Mouse (Mus musculus) midbrain, embryonic 12.5 days (tissue): ENCODE results near the gene Nol9. TPM values are rescaled to one million over a fixed set of nuclear protein-coding genes. Genes with fewer than 3 reads are reported as not detected.

Source experiments
- ATAC-seq: fragments of 200-750 bp; cut with Nextera tagmentation; 2 replicates; pipeline ENCODE4 v1.8.0; 2017; ENCODE audit warnings: low read depth, moderate TSS enrichment, moderate library complexity; ENCODE audit not compliant: low FRiP score
- H3K27ac ChIP-seq: fragments of 300-500 bp; sonication (generic); replicated peaks from 2 replicates; pipeline ENCODE4 v1.5.1; 2016; ENCODE audit warnings: mild to moderate bottlenecking
- H3K27me3 ChIP-seq: fragments of 300-500 bp; sonication (generic); 2 replicates; pipeline ENCODE4 v1.6.1; 2016; ENCODE audit warnings: mild to moderate bottlenecking
- H3K36me3 ChIP-seq: fragments of 300-500 bp; sonication (generic); 2 replicates; pipeline ENCODE4 v1.6.1; 2016
- H3K4me1 ChIP-seq: fragments of 300-500 bp; sonication (generic); 2 replicates; pipeline ENCODE4 v1.6.1; 2016
- H3K4me2 ChIP-seq: fragments of 300-500 bp; sonication (generic); replicated peaks from 2 replicates; pipeline ENCODE4 v1.6.1; 2016; ENCODE audit warnings: mild to moderate bottlenecking, moderate library complexity
- H3K4me3 ChIP-seq: fragments of 300-500 bp; sonication (generic); 2 replicates; pipeline ENCODE4 v1.5.1; 2016; ENCODE audit warnings: mild to moderate bottlenecking
- H3K9ac ChIP-seq: fragments of 300-500 bp; sonication (generic); replicated peaks from 2 replicates; pipeline ENCODE4 v1.6.1; 2016; ENCODE audit warnings: mild to moderate bottlenecking, moderate library complexity
- H3K9me3 ChIP-seq: fragments of 300-500 bp; sonication (generic); 2 replicates; pipeline ENCODE4 v1.6.1; 2016; ENCODE audit warnings: mild to moderate bottlenecking
- WGBS: fragments of 180-500 bp; shearing (Covaris S2); methylation state at CpG from one replicate; pipeline ENCODE4 v1.1.7; 2016; 5-methylcytosine and 5-hydroxymethylcytosine counted together
- polyA plus RNA-seq: library from polyadenylated mRNA; unstranded; fragments of >200 nt; fragmentation: Nextera tagmentation; extraction: Ambion mirVana; gene quantifications from 2 replicates; pipeline ENCODE4 v1.2.1, GENCODE M21; 2016

Nol9 gene
- polyA plus RNA-seq, 1 experiment from 2014 or later = 35.4 TPM

DNA sequence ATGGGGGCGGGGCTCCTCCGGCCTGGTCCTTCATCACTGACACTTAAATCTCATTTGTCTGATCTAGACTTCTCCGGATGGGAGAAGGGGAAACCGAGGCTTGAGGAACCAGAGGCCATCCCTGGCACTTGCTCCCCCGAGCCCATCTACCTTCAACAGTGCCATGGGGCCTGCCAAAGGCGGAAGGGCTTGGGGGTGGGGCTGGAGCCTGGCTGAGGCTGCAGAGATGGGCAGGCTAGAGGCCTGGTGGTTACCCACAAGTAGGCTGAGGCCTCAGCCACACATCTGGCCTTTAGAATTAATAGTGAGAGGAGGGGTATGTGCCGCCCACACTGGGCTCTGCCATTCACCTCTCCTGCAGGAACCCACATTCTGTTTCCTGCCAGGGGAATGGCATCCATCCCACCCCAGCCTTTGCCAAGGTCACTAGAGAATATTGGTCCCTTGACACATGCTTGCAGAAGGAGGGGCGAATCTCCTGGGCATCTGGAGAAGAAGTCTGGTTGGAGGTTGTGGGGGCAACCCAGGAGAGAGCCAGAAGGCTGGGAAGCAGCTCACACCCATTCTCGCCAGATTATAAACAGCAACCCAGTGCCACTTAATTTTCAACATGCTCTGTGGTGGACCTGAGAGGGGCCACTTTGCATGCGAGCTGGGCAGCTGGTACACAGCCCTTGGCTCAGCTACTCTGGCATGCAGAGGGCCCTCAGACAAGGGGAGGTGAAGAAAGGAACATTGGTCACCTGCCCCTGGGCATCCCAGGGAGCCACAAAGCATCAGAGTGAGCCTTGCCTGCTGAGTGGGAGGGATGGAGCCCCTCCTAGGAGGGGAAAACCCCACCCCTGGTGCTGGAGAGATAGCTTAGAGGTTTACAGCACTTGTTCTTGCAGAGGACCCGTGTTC lies 31.6 kb downstream of the Nol9 start:
- ATAC-seq = no peak
- H3K4me2 ChIP-seq = no peak overlapping the region

DNA sequence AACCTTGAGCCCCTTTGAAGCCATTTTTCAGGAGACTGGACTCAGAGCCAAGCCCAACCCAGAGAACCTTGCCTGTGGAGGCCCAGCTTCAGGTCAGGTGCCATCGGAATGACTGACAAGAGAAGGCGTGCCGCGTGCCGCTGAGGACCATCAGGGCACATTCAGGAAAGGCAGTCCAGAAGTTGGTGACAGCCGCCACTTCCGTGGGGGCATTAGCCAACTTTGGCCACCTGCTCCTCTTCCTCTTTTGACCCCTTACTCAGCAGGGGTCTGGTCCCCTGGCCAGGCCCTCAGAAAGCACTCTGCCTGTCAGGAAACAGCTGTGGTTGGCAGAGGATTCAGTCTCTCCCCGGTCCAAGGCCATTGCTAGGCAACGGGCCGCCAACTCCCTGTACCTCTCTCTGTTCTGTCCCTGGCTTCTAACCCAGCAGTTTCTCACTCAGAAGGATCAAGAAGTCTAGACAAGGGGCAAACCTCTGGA lies 33.0 kb downstream of the Nol9 start, which contains the start of gene Plekhg5:
Gene Plekhg5, plus strand, starts transcription at position 378 of the 481 bp plus-strand sequence.
- Histone ChIP-seq H3K9ac (no peak within 1 kb of the TSS), H3K4me1 (peaks cover 7% of the 10 kb centered on the region), H3K9me3 (no peaks in the 10 kb centered on the region), H3K27me3 (no peaks in the 10 kb centered on the region), H3K27ac (no peak within 1 kb of the TSS), H3K4me3 (no peak within 1 kb of the TSS), H3K36me3 (no peaks in the 10 kb centered on the region), H3K4me2 (no peak within 1 kb of the TSS)
- 67% methylated on average over 10 of the region's 10 CpGs for WGBS
- no peak for ATAC-seq

More for the DNA sequence above, 31.6 kb downstream of the Nol9 start:
- no peaks in the 10 kb centered on the region for H3K9me3 ChIP-seq
- H3K27ac ChIP-seq = no peak overlapping the region
- H3K4me3 ChIP-seq = no peak overlapping the region
- peaks cover 7% of the 10 kb centered on the region for H3K4me1 ChIP-seq
- no peaks in the 10 kb centered on the region for H3K27me3 ChIP-seq
- 81% methylated on average over 11 of the region's 11 CpGs for WGBS
- no peak overlapping the region for H3K9ac ChIP-seq
- H3K36me3 ChIP-seq = no peaks in the 10 kb centered on the region

DNA sequence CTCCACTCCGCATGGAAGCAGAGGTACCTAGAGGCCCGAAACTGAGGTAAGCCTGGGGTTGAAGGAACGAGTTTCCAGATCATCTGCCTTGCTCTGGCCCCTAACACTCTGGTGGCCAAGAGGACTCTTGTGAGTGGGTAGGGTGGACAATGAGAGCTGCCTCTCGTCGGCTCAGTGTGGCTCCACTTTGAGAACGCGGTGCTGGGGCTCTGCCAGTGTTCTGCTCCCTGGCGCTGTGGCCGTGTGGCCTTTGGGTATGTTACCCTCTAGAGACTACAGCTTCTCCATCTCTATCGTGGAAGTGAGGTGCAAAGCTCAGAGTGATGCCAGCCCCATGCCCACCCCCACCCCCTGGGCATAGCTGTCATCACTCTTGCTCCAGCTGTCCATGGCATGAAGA lies 33.5 kb downstream of the Nol9 start:
- H3K9me3 ChIP-seq = no peaks in the 10 kb centered on the region
- H3K4me2 ChIP-seq = no peak overlapping the region
- H3K27ac ChIP-seq = no peak overlapping the region
- no peaks in the 10 kb centered on the region for H3K27me3 ChIP-seq
- ATAC-seq = no peak
- H3K9ac ChIP-seq = no peak overlapping the region
- no peaks in the 10 kb centered on the region for H3K36me3 ChIP-seq
- no peak overlapping the region for H3K4me3 ChIP-seq
- H3K4me1 ChIP-seq = peaks cover 7% of the 10 kb centered on the region
- 63% methylated on average over 10 of the region's 10 CpGs for WGBS

DNA sequence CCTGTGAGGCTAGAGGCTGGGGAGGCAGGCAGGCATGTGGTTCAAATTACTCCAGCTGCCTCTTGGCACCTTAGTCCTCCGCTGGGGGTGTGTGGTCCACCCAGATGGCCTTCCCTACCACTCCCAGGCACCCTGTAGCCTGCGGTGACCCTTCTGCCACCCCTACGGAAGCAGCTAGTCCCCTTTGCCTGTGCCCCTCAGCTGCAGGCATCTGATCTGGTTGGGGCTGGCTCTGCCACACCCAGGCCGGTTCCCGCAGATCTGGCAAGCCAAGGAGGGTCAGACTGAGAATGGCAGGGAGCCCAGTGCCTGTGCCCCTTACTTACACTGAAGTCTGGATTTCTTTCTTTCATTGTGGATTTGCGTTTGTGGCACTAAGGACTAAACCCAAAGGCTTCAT lies 34.6 kb downstream of the Nol9 start:
- H3K4me3 ChIP-seq = no peak overlapping the region
- no peak for ATAC-seq

DNA sequence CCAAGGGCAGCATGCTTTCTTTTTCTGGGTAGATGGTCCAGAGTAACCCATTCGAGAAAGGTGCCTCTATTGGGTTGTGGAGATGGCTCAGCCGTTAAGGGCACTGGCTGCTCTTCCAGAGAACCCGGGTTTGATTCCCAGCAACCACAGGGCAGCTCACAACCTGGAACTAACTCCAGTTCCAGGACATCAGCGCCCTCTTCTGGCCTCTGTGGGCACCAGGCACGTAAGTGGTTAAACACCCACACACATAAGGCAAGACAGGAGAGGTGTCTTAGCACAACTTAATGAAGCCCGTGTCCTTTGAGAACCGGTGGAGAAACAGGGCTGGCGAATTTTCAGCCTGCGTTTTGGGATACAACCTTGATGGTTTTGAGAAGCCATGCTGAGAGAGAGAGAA lies 35.4 kb downstream of the Nol9 start:
- H3K27me3 ChIP-seq = no peaks in the 10 kb centered on the region
- ATAC-seq = no peak
- 82% methylated on average over 9 of the region's 9 CpGs for WGBS
- H3K9ac ChIP-seq = no peak overlapping the region
- H3K4me2 ChIP-seq = no peak overlapping the region
- no peaks in the 10 kb centered on the region for H3K9me3 ChIP-seq
- no peak overlapping the region for H3K27ac ChIP-seq
- peaks cover 7% of the 10 kb centered on the region for H3K4me1 ChIP-seq
- no peaks in the 10 kb centered on the region for H3K36me3 ChIP-seq
- no peak overlapping the region for H3K4me3 ChIP-seq

More for the DNA sequence above, 34.6 kb downstream of the Nol9 start:
- 88% methylated on average over 6 of the region's 6 CpGs for WGBS
- H3K9ac ChIP-seq = no peak overlapping the region
- H3K9me3 ChIP-seq = no peaks in the 10 kb centered on the region
- H3K36me3 ChIP-seq = no peaks in the 10 kb centered on the region
- no peak overlapping the region for H3K27ac ChIP-seq
- H3K27me3 ChIP-seq = no peaks in the 10 kb centered on the region
- no peak overlapping the region for H3K4me2 ChIP-seq
- H3K4me1 ChIP-seq = peaks cover 7% of the 10 kb centered on the region

DNA sequence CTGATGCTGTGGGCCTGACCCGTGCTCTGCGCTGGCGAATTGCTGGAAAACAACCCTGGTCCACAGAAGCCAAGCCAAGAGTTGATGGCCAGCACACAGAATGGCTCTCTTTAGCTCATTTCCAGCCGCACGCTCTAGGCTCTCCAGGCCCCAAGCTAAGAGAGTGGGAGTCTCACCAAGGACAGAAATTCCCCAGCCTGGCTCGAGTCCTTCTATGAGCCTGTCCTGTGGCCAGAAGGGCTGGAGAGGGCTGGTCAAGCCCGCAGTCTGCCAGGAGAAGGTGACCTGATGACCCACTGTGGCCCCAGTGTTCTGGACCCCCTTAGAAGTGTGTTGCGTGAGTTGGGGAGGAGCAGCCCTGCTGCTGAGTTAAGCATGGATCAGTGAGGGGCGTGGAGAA lies 38.1 kb downstream of the Nol9 start:
- Histone ChIP-seq H3K4me3 (no peak overlapping the region), H3K4me1 (peaks cover 6% of the 10 kb centered on the region), H3K36me3 (no peaks in the 10 kb centered on the region), H3K27me3 (no peaks in the 10 kb centered on the region), H3K9me3 (no peaks in the 10 kb centered on the region; the same call in 1 of the 2 replicates), H3K9ac (no peak overlapping the region), H3K27ac (no peak overlapping the region), H3K4me2 (no peak overlapping the region)
- no peak for ATAC-seq
- WGBS = 89% methylated on average over 9 of the region's 9 CpGs

DNA sequence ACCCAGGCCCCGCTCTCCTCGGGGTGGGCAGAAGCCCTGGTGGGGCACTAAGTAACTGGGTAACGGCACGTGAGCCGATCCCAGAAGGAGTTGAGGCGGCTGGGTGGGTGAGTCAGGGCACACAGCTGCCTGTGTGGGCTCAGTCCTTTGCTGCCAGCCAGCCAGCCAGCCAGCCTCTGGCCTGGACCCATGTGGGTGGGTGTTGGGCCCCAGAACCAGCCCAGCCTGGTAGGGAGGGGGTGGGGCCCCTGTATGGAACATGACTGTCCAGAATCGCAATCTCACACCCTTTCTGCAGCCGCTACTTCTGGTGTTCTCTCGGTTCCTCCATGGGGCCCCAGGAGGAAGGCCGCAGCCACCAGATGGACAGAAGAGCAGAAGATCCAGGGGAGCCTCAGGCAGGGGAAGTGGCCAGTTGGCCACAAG lies 39.0 kb downstream of the Nol9 start:
- 91% methylated on average over 10 of the region's 10 CpGs for WGBS

DNA sequence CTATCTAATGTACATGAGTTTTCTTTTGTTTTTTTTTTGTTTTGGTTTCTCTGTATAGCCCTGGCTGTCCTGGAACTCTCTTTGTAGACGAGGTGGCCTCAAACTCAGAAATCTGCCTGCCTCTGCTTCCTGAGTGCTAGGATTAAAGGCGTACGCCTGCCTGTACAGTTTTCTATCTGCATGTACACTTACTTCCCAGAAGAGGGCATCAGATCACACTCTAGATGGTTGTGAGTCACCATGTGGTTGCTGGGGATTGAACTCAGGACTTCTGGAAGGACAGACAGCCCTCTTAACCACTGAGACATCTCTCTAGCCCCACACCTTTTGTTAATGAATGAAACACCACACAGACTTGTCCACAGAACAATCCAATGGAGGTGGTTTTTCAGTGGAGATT lies 40.1 kb downstream of the Nol9 start:
- H3K27ac ChIP-seq = no peak overlapping the region
- H3K27me3 ChIP-seq = peaks cover 7% of the 10 kb centered on the region
- H3K4me1 ChIP-seq = no peaks in the 10 kb centered on the region
- no peaks in the 10 kb centered on the region; the same call in 1 of the 2 replicates for H3K9me3 ChIP-seq
- no peaks in the 10 kb centered on the region for H3K36me3 ChIP-seq
- 87% methylated on average over 3 of the region's 3 CpGs for WGBS
- no peak overlapping the region for H3K9ac ChIP-seq
- H3K4me2 ChIP-seq = no peak overlapping the region
- H3K4me3 ChIP-seq = no peak overlapping the region
- ATAC-seq = no peak

More for the DNA sequence above, 39.0 kb downstream of the Nol9 start:
- H3K27ac ChIP-seq = no peak overlapping the region
- no peaks in the 10 kb centered on the region for H3K27me3 ChIP-seq
- H3K36me3 ChIP-seq = no peaks in the 10 kb centered on the region
- no peak overlapping the region for H3K4me3 ChIP-seq
- H3K4me1 ChIP-seq = no peaks in the 10 kb centered on the region
- no peaks in the 10 kb centered on the region; the same call in 1 of the 2 replicates for H3K9me3 ChIP-seq
- H3K4me2 ChIP-seq = no peak overlapping the region
- H3K9ac ChIP-seq = no peak overlapping the region
- no peak for ATAC-seq

DNA sequence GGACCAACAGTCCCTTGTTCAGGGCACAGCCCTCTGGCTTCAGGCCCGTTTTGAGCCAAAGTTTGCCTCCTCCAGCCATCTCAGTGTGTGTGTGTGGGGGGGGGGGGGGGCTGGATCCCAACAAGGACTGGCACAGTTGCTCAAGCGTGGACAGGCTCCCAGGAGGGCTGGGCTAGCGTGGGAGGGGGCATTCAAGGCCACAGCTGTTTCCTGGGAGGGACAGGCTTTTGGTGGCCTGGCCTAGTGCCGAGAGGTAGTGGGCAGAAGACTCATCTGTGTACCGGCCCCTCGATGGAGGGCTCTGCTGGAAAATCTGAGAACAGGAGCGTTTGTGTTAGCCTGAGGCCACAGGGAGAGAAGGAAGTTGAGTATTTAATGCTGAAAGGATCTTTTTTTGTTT lies 40.8 kb downstream of the Nol9 start:
- ATAC-seq = no peak
- no peak overlapping the region for H3K4me2 ChIP-seq
- H3K4me1 ChIP-seq = no peaks in the 10 kb centered on the region
- H3K27me3 ChIP-seq = peaks cover 13% of the 10 kb centered on the region
- H3K36me3 ChIP-seq = no peaks in the 10 kb centered on the region
- H3K4me3 ChIP-seq = no peak overlapping the region
- no peak overlapping the region for H3K9ac ChIP-seq
- no peak overlapping the region for H3K27ac ChIP-seq
- WGBS = 75% methylated on average over 7 of the region's 7 CpGs
- no peaks in the 10 kb centered on the region; the same call in 1 of the 2 replicates for H3K9me3 ChIP-seq

DNA sequence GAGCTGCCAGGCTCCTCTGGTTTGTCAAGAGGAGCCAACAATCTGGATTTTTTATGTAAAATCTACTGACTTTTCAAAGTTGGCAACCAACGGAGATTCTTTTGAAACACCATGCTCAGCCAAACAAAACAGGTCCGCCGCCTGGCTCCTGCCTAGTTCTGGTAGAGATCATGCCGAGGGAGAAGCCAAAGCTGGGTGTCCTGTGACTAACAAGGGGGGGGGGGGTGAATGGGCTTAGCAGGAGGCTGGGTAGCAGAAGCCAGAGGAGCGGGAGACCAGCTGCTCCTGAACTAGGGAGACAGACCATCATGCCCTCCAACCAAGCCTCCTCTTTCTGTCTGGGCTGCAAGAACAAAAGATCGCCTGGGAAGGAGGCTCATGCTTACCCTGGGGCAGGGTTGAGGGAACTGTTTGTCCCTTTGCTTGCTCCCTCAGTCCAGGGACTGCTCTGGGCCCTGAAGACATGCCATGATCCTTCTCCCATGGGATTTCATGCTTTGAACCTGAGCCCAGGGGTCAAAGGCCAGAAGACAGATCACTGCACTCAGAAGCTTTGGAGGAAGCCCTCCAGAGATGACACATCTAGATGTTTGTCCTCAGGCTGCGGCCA lies 44.6 kb downstream of the Nol9 start:
- WGBS = 68% methylated on average over 7 of the region's 7 CpGs
- Histone ChIP-seq H3K9me3 (no peaks in the 10 kb centered on the region; the same call in 1 of the 2 replicates), H3K36me3 (no peaks in the 10 kb centered on the region), H3K27ac (no peak overlapping the region), H3K4me3 (no peak overlapping the region), H3K4me1 (peaks cover 18% of the 10 kb centered on the region), H3K9ac (no peak overlapping the region), H3K27me3 (peaks cover 34% of the 10 kb centered on the region), H3K4me2 (no peak overlapping the region)
- ATAC-seq = no peak

DNA sequence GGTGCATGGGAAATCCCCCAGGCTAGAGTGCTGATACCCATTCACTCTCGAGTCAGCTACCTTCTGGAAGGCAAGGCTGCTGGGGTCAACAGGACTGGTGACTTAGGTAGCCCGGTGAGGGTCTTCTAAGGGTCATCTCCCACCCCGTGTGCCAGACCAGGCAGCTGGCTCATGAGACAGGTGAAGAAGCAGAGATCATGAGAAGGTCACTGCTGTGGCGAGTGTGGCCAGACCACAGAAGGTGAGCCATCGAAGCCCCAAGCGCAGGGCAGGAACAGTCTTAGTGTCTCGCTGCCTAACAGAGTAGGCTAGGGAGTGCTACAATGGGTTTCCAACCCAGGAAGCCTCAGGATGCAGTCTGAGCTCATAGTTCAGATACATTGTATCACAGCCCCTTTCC lies 45.5 kb downstream of the Nol9 start:
- Histone ChIP-seq H3K4me3 (no peak overlapping the region), H3K36me3 (no peaks in the 10 kb centered on the region), H3K9ac (no peak overlapping the region), H3K4me1 (peaks cover 19% of the 10 kb centered on the region), H3K4me2 (no peak overlapping the region), H3K27ac (no peak overlapping the region), H3K9me3 (no peaks in the 10 kb centered on the region; the same call in 1 of the 2 replicates), H3K27me3 (peaks cover 34% of the 10 kb centered on the region)
- WGBS = 87% methylated on average over 7 of the region's 7 CpGs
- no peak for ATAC-seq
